Mouse (Mus musculus) hindbrain, embryonic 16.5 days (tissue): Measurements from ENCODE around the gene Lhfpl4. TPM values are rescaled to one million over a fixed set of nuclear protein-coding genes. Genes with fewer than 3 reads are reported as not detected.

Experiments
- ATAC-seq: fragments of 200-750 bp; cut with Nextera tagmentation; 2 replicates; pipeline ENCODE4 v1.8.0; 2017; ENCODE audit warnings: moderate TSS enrichment, moderate library complexity
- H3K27ac ChIP-seq: fragments of 300-500 bp; sonication (generic); 2 replicates; pipeline ENCODE4 v1.5.1; 2014; ENCODE audit warnings: low read depth, mild to moderate bottlenecking, control low read depth, low read length, moderate library complexity
- H3K27me3 ChIP-seq: fragments of 300-500 bp; sonication (generic); replicated peaks from 2 replicates; pipeline ENCODE4 v1.6.1; 2014; ENCODE audit warnings: low read length; ENCODE audit not compliant: control insufficient read depth, insufficient read depth
- H3K36me3 ChIP-seq: fragments of 300-500 bp; sonication (generic); 2 replicates; pipeline ENCODE4 v1.6.1; 2014; ENCODE audit warnings: mild to moderate bottlenecking, low read length, moderate library complexity, mixed read lengths; ENCODE audit not compliant: control insufficient read depth, insufficient read depth
- H3K4me1 ChIP-seq: fragments of 300-500 bp; sonication (generic); 2 replicates; pipeline ENCODE4 v1.6.1; 2014; ENCODE audit warnings: low read depth, low read length; ENCODE audit not compliant: control insufficient read depth, insufficient read depth
- H3K4me2 ChIP-seq: fragments of 300-500 bp; sonication (generic); 2 replicates; pipeline ENCODE4 v1.6.1; 2014; ENCODE audit warnings: mild to moderate bottlenecking, low read length, control low read depth, moderate library complexity
- H3K4me3 ChIP-seq: fragments of 300-500 bp; sonication (generic); 2 replicates; pipeline ENCODE4 v1.5.1; 2014; ENCODE audit warnings: mild to moderate bottlenecking, low read length, control low read depth, moderate library complexity
- H3K9ac ChIP-seq: fragments of 300-500 bp; sonication (generic); 2 replicates; pipeline ENCODE4 v1.6.1; 2014; ENCODE audit warnings: low read depth, mild to moderate bottlenecking, control low read depth, low read length, moderate library complexity
- H3K9me3 ChIP-seq: fragments of 300-500 bp; sonication (generic); 2 replicates; pipeline ENCODE4 v1.6.1; 2014; ENCODE audit warnings: mild to moderate bottlenecking, low read length, moderate library complexity; ENCODE audit not compliant: control insufficient read depth
- WGBS: fragments of 180-500 bp; shearing (Covaris S2); extraction: QIAGEN DNeasy Blood & Tissue Kit; methylation state at CpG from one replicate; pipeline ENCODE4 v1.1.7; 2014; 5-methylcytosine and 5-hydroxymethylcytosine counted together
- polyA plus RNA-seq: library from polyadenylated mRNA; unstranded; fragments of >200 nt; fragmentation: Nextera tagmentation; extraction: Ambion mirVana; gene quantifications from 2 replicates; pipeline ENCODE4 v1.2.1, GENCODE M21; 2015

Lhfpl4 gene
- polyA plus RNA-seq, 1 experiment from 2014 or later = 56.7 TPM

- 62% methylated on average over 1 of the region's 1 CpGs for WGBS
- no peaks in the 10 kb centered on the region for H3K9me3 ChIP-seq
- no peak overlapping the region for H3K4me3 ChIP-seq
- ATAC-seq = no peak
- H3K4me2 ChIP-seq = no peak overlapping the region
- no peak overlapping the region for H3K27ac ChIP-seq
- no peaks in the 10 kb centered on the region for H3K4me1 ChIP-seq
- H3K9ac ChIP-seq = no peak overlapping the region
- peaks cover 25% of the 10 kb centered on the region for H3K36me3 ChIP-seq
- no peaks in the 10 kb centered on the region for H3K27me3 ChIP-seq
These were observed 22.6 kb downstream of the Lhfpl4 start for GRCm38 (mm10) chr6:113172568-113172967.

- Histone ChIP-seq H3K4me3 (no peak overlapping the region), H3K9ac (no peak overlapping the region), H3K4me1 (no peaks in the 10 kb centered on the region), H3K27ac (no peak overlapping the region), H3K36me3 (peaks cover 25% of the 10 kb centered on the region), H3K9me3 (no peaks in the 10 kb centered on the region), H3K4me2 (no peak overlapping the region), H3K27me3 (no peaks in the 10 kb centered on the region)
- ATAC-seq = no peak
These were observed 23.2 kb downstream of the Lhfpl4 start for GRCm38 (mm10) chr6:113172011-113172410.

GRCm38 (mm10) chr6:113170651-113171050 lies 24.5 kb downstream of the Lhfpl4 start:
- WGBS = 93% methylated on average over 8 of the region's 8 CpGs
- Histone ChIP-seq H3K4me2 (no peak overlapping the region), H3K9me3 (no peaks in the 10 kb centered on the region), H3K27ac (no peak overlapping the region), H3K9ac (no peak overlapping the region), H3K36me3 (peaks cover 19% of the 10 kb centered on the region), H3K27me3 (no peaks in the 10 kb centered on the region), H3K4me3 (no peak overlapping the region), H3K4me1 (no peaks in the 10 kb centered on the region; the same call in 1 of the 2 replicates)
- ATAC-seq = no peak

GRCm38 (mm10) chr6:113169852-113170251 lies 25.3 kb downstream of the Lhfpl4 start:
- H3K9me3 ChIP-seq = no peaks in the 10 kb centered on the region
- H3K27ac ChIP-seq = no peak overlapping the region
- no peak for ATAC-seq
- no peaks in the 10 kb centered on the region; the same call in 1 of the 2 replicates for H3K4me1 ChIP-seq
- WGBS = 66% methylated on average over 3 of the region's 3 CpGs
- peaks cover 19% of the 10 kb centered on the region for H3K36me3 ChIP-seq
- no peak overlapping the region for H3K4me2 ChIP-seq
- H3K9ac ChIP-seq = no peak overlapping the region
- H3K27me3 ChIP-seq = no peaks in the 10 kb centered on the region
- no peak overlapping the region for H3K4me3 ChIP-seq

GRCm38 (mm10) chr6:113168316-113168975 lies 26.7 kb downstream of the Lhfpl4 start:
- Histone ChIP-seq H3K9ac (no peak overlapping the region), H3K36me3 (peaks cover 16% of the 10 kb centered on the region), H3K4me2 (no peak overlapping the region), H3K4me3 (no peak overlapping the region), H3K27ac (no peak overlapping the region), H3K27me3 (no peaks in the 10 kb centered on the region), H3K4me1 (no peaks in the 10 kb centered on the region; the same call in 1 of the 2 replicates), H3K9me3 (no peaks in the 10 kb centered on the region)
- 90% methylated on average over 7 of the region's 7 CpGs for WGBS
- ATAC-seq = no peak

- ATAC-seq = peak; percentile 58; the same call in 1 of the 2 replicates
- Histone ChIP-seq H3K4me3 (no peak overlapping the region), H3K27ac (no peak overlapping the region), H3K4me2 (no peak overlapping the region), H3K9me3 (peaks cover 3% of the 10 kb centered on the region; the same call in 1 of the 2 replicates), H3K9ac (no peak overlapping the region), H3K27me3 (no peaks in the 10 kb centered on the region), H3K36me3 (peaks cover 10% of the 10 kb centered on the region), H3K4me1 (no peaks in the 10 kb centered on the region; the same call in 1 of the 2 replicates)
- WGBS = 63% methylated on average over 17 of the region's 17 CpGs
These were observed 28.4 kb downstream of the Lhfpl4 start for GRCm38 (mm10) chr6:113166661-113167251.

GRCm38 (mm10) chr6:113163513-113163912 lies 31.7 kb downstream of the Lhfpl4 start:
- Histone ChIP-seq H3K27me3 (no peaks in the 10 kb centered on the region), H3K27ac (no peak overlapping the region), H3K4me3 (no peak overlapping the region), H3K4me1 (no peaks in the 10 kb centered on the region; the same call in 1 of the 2 replicates), H3K9ac (no peak overlapping the region), H3K36me3 (no peaks in the 10 kb centered on the region; the same call in 1 of the 2 replicates), H3K4me2 (no peak overlapping the region), H3K9me3 (peaks cover 3% of the 10 kb centered on the region; the same call in 1 of the 2 replicates)
- no peak for ATAC-seq

- Histone ChIP-seq H3K4me1 (no peaks in the 10 kb centered on the region; the same call in 1 of the 2 replicates), H3K4me2 (no peak overlapping the region), H3K27ac (no peak overlapping the region), H3K9me3 (peaks cover 3% of the 10 kb centered on the region; the same call in 1 of the 2 replicates), H3K4me3 (no peak overlapping the region), H3K36me3 (no peaks in the 10 kb centered on the region), H3K27me3 (no peaks in the 10 kb centered on the region), H3K9ac (no peak overlapping the region)
- no peak for ATAC-seq
- WGBS = 75% methylated on average over 1 of the region's 1 CpGs
These were observed 33.2 kb downstream of the Lhfpl4 start for GRCm38 (mm10) chr6:113161982-113162381.

- H3K36me3 ChIP-seq = peaks cover 5% of the 10 kb centered on the region
- no peak overlapping the region for H3K9ac ChIP-seq
- no peak overlapping the region for H3K27ac ChIP-seq
- H3K4me1 ChIP-seq = no peaks in the 10 kb centered on the region
- no peak for ATAC-seq
- peaks cover 3% of the 10 kb centered on the region; the same call in 1 of the 2 replicates for H3K9me3 ChIP-seq
- no peak overlapping the region for H3K4me3 ChIP-seq
- H3K27me3 ChIP-seq = no peaks in the 10 kb centered on the region
- no peak overlapping the region for H3K4me2 ChIP-seq
- WGBS = 95% methylated on average over 10 of the region's 10 CpGs
These were observed 35.1 kb downstream of the Lhfpl4 start for GRCm38 (mm10) chr6:113160106-113160505.
